In the genomic region with DNA sequence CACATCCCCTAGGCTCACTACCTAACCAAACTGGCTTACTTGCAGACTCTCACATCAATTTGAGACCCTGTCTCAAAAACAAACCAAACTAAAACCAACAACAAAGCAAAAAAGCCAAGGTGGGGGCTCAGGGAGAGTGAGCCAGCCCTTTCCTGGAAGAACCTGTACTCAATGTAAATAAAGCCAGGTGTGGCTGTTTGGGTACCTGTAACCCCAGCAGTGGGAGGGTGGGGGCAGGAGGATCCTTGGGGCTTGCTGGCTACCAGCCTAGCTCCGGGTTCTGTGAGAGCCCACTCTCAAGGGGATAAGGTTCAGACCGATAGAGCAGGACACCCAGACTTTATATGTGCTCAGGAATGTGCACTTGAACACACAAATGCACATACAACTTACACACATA, we compare ENCODE assay signal across 17 mouse cellular contexts.
"Had no signal": no experiment of that assay in that cellular context is flagged by ENCODE, and none has a peak within 500 bp of the region (broad histone marks: within the 10 kb centered on the region; RNA-seq: fewer than 3 reads in every experiment).

No protein-coding gene starts in this region.

- H3K4me3 ChIP-seq: kidney, embryonic 15.5 days; left cerebral cortex, adult 2 months; liver, embryonic 13.5 days; megakaryocyte, embryonic 14.5 days; midbrain, embryonic 10.5 days; midbrain, embryonic 13.5 days had no signal

- ATAC-seq: lung, postnatal 0 days; midbrain, embryonic 13.5 days had no signal

- DNase-seq: kidney, adult 11 months; kidney, adult 8-10 months; kidney, postnatal 10 days; kidney, postnatal 36 days; layer of hippocampus, postnatal 36 days; liver, embryonic 13.5 days; lung, adult 2 months; right cerebral cortex, postnatal 25 days; spleen, adult 18-20 months; thymus, adult 18-20 months; thymus, postnatal 36 days had no signal

- H3K4me1 ChIP-seq: kidney, embryonic 15.5 days; midbrain, embryonic 10.5 days; midbrain, embryonic 13.5 days had no signal

- H3K36me3 ChIP-seq: liver, embryonic 13.5 days had no signal

- H3K9ac ChIP-seq: kidney, embryonic 15.5 days; liver, embryonic 13.5 days; midbrain, embryonic 13.5 days had no signal

- H3K27ac ChIP-seq: kidney, embryonic 15.5 days; liver, embryonic 13.5 days; midbrain, embryonic 10.5 days; midbrain, embryonic 13.5 days had no signal

- H3K27me3 ChIP-seq: kidney, embryonic 15.5 days; liver, embryonic 13.5 days; midbrain, embryonic 13.5 days had no signal

- H3K9me3 ChIP-seq: kidney, embryonic 15.5 days; liver, embryonic 13.5 days; megakaryocyte, embryonic 14.5 days; midbrain, embryonic 10.5 days; midbrain, embryonic 13.5 days had no signal

- H3K4me2 ChIP-seq: kidney, embryonic 15.5 days; liver, embryonic 13.5 days; midbrain, embryonic 13.5 days had no signal
